Mouse (Mus musculus) layer of hippocampus, adult 9-10 months (tissue): Measurements from ENCODE around the gene Zfp865.
A peak's percentile ranks its signal among the peaks of the same experiment; 100 is the strongest.
"Not testable (repeated sequence)": the region's sequence is repeated elsewhere in the genome, so short reads cannot be mapped to it uniquely, and the experiment has no call there.

Source experiments
- DNase-seq: peaks from one replicate; pipeline ENCODE4 v3.0.0; 2022; ENCODE audit warnings: low spot score

Gene Zfp865

GRCm38 (mm10) chr7:5051193-5052192, 31.3 kb downstream of the Zfp865 start, which contains the start of gene Zfp580:
Gene Zfp580 (plus strand): TSS chr7:5051538.
- DNase-seq, result no peak

GRCm38 (mm10) chr7:5052438-5052837, 32.3 kb downstream of the Zfp865 start:
- DNase-seq, result no peak

- DNase-seq, result no peak
Observed at GRCm38 (mm10) chr7:5052931-5053343, 32.8 kb downstream of the Zfp865 start.

- no peak for DNase-seq
Observed at GRCm38 (mm10) chr7:5053456-5054179, 33.4 kb downstream of the Zfp865 start.

- DNase-seq, result no peak
Observed at GRCm38 (mm10) chr7:5056651-5057263, 36.6 kb downstream of the Zfp865 start.

GRCm38 (mm10) chr7:5057381-5057780, 37.2 kb downstream of the Zfp865 start:
- DNase-seq, result no peak

GRCm38 (mm10) chr7:5057804-5058203, 37.6 kb downstream of the Zfp865 start:
- DNase-seq, result no peak

GRCm38 (mm10) chr7:5058631-5059030, 38.5 kb downstream of the Zfp865 start:
- DNase-seq, result no peak

GRCm38 (mm10) chr7:5059421-5059820, 39.2 kb downstream of the Zfp865 start:
- no peak for DNase-seq

GRCm38 (mm10) chr7:5060239-5060731, 40.1 kb downstream of the Zfp865 start:
- DNase-seq, result no peak

GRCm38 (mm10) chr7:5060944-5061773, 41.0 kb downstream of the Zfp865 start:
- peak; percentile 98 for DNase-seq

GRCm38 (mm10) chr7:5061774-5062359, 41.7 kb downstream of the Zfp865 start, which contains the start of gene U2af2:
Gene U2af2 (plus strand): TSS chr7:5062143.
- no peak for DNase-seq

GRCm38 (mm10) chr7:5062360-5063001, 42.3 kb downstream of the Zfp865 start:
- no peak for DNase-seq

GRCm38 (mm10) chr7:5064886-5065285, 44.7 kb downstream of the Zfp865 start:
- DNase-seq, result no peak

GRCm38 (mm10) chr7:5073586-5073985, 53.4 kb downstream of the Zfp865 start:
- DNase-seq, result no peak

GRCm38 (mm10) chr7:5074984-5075383, 54.8 kb downstream of the Zfp865 start:
- DNase-seq, result no peak

GRCm38 (mm10) chr7:5076931-5077330, 56.8 kb downstream of the Zfp865 start:
- DNase-seq, result no peak

- not testable (repeated sequence) for DNase-seq
Observed at GRCm38 (mm10) chr7:5079365-5080009, 59.3 kb downstream of the Zfp865 start.

GRCm38 (mm10) chr7:5080010-5080751, 60.0 kb downstream of the Zfp865 start, which contains the start of gene Epn1:
Gene Epn1 (plus strand): TSS chr7:5080235.
- peak; percentile 83 for DNase-seq
